Mouse (Mus musculus) frontal cortex, adult (tissue): ENCODE data around the gene Dnah17.

Experiments
- ATAC-seq: cut with Nextera tagmentation; 2 replicates; pipeline ENCODE4 v1.9.2; 2017; ENCODE audit warnings: mild to moderate bottlenecking, moderate library complexity, mixed read lengths; ENCODE audit not compliant: low TSS enrichment

The Dnah17 gene

DNA sequence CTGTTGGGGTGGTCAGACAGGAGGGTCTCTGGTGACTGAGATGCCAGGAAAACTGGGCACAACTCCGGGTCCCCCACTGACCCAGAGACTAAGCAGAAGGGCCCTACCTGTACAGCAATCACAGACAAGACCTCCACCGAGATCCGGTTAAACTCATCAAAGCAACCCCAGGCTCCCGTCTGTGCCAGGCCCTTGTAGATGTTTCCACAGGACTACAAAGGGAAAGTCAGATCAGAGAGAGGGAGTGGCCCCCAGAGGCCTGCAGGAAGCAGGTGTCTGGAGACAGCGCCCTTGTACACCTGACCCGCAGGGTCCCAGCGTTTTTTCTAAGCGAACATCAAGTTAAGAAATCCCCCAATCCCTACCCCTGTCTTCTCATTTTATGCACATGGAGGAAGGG, 44.5 kb downstream of the Dnah17 start:
- ATAC-seq, result no peak

DNA sequence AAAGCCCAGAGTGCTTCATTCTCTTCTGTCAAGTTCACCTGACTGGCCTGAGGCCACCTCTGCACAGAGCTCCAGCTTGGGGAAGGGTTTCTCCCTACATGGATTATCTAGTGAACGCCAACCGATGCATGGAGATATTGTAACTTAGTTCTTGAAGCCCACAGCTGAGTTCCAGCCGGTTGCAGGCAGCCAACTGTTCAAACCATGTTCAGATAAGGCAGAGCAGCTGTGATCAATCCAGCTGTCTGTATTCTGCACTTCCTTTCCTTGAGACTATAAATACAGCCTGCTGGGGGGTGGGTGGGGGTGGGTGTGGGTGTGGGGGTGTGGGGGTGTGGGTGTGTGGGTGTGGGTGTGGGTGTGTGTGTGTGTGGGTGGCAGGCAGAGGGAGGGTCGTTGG, 45.3 kb downstream of the Dnah17 start:
- no peak for ATAC-seq

DNA sequence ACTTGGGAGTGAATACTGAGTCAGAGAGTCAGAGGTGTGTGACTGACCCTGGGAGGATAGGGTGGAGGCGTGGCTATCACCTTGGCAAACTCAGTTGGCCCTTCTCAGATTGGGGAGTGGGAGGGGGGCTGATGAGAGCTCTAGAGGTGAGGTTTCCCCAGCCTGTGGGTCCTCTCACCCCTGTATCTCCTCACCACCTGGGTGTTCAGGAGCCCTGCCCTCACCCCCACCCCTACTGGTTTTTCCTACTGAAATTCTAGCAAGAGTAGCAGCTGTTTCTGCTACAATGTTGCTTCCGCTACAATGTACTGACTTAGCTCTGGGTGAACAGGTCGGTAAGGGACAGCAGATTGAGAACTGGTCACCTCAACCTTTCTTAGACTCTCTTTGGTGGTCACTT, 46.2 kb downstream of the Dnah17 start:
- no peak for ATAC-seq

DNA sequence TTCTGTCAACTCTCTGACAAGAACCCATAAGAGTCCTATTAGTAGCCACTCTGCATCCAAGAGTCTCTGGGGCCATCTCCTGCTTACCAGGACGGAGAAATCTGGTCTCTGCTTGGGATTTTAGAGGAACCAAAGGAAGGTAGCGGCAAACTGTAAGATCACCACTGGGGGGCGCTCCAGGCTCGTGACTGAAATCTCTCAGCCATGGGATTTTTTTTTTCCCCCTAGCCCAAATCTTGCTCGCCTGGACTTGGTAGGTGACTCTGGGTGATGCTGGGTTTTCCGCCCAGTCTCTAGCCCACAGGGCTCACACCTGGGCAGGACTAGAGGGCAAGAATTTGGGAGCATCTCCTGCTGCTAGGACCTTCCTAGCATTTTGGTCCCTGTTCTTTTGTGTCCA, 46.6 kb downstream of the Dnah17 start:
- peak; percentile 69; the same call in 1 of the 2 replicates for ATAC-seq

DNA sequence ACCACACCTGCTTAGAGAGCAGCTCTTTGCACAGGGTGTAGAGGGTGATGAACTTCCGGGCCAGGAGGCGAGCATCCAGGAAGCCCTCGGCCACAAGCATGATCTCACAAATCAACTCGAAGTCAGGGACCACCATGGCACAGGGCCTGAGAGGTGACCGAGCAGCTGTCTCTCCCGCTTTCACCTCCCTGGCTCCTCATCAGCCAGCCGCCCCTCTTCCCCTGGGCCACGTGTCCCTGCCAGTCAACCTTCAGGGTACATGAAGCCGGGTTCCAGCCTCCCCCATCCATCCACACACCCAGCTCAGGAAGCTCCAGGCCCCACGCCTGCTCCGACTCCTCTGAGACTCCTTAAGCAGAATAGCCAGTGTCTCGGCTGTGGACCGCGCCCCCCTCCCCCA, 48.1 kb downstream of the Dnah17 start:
- ATAC-seq, result no peak

DNA sequence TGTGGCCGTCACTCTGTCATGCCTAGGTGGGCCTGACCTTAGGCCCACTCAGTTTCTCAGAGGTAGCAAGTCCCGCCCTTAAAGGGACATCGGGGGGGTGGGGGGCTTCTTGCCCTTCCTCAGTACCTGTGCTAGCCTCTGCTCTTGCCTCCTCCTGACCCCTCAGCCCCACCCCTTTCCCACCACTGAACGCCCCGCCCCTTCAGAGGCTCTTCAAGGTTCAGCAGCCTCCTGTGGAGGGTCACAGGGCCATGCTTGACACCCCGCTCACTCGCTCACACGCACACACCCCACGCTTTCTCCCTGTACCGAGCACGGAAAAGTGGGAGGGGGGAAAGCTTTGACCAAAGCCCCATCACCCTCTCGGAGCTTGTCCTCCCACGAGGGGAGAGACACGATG, 50.7 kb downstream of the Dnah17 start:
- ATAC-seq, result no peak

DNA sequence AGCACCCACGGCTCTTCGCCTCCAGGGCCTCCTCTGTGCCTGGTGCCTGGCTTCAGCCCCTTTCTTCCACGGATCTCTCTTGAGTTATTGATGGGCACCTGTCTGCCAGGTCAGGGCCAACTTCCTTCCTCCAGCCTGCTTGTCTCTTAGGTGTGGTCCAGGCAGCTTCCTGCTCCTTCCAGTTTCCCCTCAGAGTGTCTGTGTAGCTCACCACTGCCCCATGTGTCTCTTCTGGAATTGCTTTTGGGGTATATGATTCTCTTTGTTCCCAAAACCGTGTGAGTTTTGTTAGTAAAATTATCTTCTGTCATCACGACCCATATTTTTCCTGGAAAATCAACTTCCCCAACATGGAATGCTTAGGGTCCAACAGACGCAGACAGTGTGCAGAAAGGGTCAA, 53.5 kb downstream of the Dnah17 start:
- ATAC-seq, result no peak

DNA sequence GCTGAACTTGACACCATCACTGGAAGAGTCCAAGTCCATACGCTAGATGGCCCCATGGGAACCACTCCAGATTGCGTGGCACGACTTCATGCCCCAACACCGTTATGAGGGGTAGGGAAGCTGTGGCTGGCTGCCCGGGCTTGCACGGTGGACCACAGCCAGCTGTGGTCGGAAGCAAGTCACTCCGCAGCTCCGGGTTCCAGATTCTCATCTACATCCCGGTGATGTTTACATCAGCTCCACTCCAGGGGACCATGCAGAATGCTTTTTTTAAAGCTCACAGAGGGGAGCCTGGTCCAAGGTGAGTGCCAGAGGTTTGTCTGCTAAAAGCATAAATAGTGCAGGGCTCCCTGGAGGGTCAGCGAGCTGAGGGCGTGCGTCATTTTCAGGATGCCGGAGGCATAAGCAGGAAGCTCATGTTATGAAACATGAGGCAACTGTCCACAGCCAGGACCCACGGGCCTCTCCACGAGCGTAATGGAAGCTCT, 55.4 kb downstream of the Dnah17 start:
- ATAC-seq, result no peak

DNA sequence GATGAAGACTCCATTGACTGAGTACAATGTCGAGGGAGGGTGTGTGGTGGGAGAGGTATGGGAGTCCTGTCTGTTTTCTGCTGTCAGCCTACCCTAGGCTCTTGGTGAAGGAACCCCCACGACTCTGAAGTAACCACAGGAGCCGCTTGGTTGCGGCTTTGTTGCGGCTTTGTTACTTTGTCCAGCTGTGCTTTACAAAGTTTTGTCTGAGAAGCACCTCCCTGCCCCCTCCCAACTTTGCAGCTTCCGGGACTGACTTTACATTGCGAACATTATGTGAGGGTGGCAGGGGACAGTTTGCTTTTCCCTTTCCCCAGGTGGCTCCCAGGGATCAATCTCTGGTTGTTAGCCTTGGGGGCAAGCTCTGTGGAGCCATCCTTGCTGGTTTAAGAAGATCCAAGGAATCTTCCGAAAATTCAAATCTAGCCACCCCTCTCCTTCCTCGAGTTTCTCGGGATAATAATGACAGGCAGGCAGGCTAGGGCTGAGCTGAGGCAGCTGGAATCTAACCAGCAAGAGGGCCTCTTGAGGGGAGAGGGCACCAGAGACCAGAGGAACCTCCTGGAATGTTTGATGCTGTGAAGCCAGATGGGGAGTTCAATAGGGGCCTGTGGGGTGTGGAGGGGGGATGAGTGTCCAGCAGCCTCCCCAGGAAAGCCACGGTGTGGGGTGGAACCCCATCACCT, 59.1 kb downstream of the Dnah17 start:
- no peak for ATAC-seq

DNA sequence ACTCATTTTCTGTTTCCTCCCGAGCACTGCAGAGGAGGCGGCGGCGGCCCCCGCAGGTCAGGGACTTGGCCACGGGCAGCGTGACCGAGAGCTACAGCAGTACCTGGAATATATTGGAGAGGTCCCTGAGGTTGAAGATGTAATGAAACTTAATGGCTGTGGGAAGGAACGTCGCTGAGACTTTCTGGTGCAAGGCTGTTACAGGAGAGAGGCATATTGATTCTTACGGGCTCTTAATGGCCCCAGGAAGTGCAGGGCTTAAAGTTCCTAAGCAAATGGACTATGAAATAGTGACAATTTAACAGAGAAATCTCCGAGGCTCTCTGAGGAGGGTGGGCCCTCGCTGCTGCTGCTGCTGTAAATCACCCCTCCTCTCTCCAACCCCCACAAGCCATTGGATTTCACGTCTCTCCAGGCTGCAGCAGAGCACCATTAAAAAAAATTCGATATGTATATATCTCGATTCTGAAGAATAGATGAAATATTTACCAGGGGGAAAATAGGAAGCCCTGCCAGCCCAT, 61.6 kb downstream of the Dnah17 start:
- no peak for ATAC-seq

DNA sequence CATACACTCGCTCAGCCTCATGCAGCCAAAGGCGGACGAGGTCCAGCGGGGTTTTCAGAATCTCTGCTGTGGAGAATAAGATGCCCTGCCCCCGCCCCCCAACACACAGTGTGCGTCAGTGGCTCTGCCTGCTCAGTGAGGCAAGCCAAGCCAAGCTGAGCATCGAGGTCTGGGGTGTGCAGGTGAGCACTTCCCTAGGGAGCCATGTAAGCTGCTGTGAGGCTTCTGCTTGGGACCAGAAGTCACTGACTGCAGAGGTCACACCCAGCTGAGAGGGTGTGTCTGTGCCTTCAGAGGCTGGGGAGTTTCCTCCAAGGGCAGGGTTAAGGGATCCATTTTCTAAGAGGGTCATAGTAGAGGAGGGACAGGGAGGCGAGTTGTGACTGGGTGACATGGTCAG, 62.8 kb downstream of the Dnah17 start:
- ATAC-seq, result no peak

DNA sequence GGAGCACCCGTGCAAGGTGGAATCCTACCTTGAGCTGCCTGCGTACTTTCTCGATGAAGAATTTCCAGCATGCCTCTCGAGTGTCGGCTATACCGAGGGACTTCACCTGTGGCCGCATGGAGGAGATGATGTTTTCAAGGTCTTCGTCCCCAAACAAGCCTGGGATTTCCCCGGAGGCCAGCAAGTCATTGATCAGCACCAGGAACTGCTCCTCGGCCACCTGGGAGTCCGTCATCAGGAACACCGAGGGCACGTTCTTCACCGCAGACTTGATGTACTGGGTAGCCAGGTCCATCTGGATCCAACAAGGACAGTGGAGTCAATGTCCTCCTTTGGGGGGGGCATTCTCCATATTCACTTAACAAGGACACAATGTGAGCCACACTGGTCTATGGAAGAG, 70.4 kb downstream of the Dnah17 start:
- ATAC-seq, result no peak

DNA sequence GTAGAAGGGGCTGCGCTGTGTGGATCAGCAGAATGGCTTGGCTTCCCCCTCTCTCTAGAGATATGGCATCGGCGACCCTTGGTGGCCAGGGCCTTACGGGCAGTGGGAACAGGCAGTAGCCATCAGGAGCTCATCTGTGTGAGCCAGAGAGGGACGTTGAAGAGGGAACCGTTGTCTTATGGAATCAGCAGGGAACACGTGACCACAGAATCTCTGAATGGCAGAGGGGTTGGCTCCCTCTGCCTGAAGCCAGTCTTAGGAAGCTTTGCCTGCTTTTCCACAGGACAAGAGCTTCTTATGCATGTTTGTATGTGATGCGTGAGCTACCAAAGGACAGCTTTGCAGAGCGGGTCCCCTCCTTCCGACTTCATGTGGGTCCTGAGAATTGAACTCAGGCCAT, 71.6 kb downstream of the Dnah17 start:
- ATAC-seq, result no peak

DNA sequence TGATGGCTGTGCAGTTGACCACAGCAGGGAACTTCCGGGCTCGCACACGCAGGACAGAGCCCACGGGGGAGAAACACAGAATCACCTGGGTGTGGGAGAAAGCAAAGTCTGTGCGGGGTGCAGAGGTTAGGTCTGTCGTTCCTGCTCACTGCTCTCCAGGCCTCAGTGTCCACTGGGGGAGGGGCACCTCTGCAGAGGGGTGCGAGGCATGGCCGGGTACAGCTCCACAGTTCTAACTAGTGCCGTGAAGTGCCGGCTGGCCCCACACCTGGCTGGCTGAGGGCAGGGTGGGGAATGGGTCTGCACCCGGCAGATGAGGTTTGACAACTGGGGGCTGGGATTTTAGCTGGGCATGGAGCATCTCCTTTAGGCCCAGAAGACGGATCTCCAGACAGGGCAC, 72.1 kb downstream of the Dnah17 start:
- no peak for ATAC-seq

DNA sequence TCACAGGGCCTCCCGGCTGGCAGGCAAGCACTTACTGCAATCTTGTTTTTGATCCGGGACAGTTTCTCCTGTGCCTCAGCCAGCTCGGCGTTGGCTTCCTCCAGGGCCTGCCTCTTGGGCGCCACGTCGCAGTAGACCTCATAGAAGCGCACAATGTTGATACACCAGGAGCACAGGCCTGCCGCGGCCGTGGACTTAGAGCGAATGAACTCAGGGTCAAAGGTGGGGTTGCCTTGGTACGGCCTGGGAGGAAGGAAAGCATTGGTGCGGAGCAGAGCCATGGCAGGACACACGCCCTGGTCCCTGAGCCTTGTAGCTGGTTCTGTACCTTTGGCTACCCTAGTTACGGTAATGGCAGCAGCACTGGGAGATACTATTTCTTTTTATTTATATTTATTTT, 80.3 kb downstream of the Dnah17 start:
- ATAC-seq, result no peak

DNA sequence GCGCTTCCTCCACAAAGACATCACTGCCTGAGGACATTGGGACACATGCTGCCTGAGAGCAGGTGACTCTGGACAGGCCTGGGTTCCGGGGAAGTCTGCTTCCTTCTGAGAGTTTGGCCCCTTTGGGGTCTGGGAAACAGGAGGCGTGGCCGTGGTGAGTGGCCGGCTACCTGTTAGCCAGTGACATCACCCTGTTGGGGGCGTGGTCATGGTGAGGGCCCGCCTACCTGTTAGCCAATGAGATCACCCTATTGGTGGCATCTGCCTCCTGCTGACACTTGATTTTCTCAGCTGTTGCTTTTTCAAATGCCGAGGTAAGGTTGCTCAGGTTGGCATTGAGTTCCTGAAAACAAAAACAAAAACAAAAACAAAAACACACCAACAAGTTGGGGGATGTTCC, 80.8 kb downstream of the Dnah17 start:
- ATAC-seq, result no peak

DNA sequence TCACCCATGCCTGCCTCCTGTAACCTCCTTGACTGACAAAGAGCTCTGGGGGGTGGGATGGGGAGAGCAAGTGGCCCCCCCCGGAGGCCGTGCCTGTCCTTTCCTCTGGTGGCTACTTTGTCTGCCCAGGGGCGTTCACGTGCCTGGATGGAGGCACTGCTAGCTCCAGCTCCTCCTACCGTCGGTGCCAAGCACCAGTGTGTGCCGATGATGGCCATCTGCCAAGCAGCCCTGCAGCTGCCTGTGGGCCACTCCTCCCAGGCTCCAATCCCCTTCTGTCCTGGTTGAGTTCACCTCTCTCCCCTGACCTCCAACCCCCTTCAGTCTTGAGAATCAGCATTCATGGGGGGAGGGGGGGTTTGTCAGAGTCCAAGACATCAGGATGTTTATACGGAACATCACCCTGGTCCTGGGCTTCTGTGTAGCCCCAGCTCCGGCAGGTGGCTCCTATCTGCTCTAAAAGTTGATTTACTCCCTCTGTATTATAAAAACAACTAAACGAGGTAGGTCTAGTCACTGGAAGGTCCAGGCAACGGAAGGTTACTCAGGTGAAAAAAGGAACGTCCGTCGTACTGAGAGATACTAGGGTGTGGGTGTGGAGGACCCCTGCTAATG, 87.0 kb downstream of the Dnah17 start:
- peak; percentile 69 for ATAC-seq

DNA sequence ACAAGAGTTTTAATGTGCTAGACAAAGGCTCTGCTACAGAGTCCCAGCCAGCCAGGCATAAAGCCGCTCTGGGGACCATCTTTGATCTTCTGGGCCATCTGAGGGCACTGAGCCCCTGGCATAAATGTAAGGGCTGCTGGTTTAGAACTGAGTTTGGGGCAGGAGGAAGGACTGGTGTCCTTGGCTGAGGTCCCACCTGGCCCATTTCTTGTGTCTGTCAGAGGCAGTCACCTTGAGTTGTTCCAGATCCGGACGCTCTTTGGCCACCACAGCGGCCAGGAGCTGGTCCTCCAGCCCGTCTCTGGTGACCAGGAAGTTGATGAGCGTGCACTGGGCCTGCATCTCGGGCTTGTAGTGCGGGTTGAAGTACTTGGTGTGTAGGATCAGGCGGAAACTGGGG, 87.6 kb downstream of the Dnah17 start:
- ATAC-seq, result no peak

DNA sequence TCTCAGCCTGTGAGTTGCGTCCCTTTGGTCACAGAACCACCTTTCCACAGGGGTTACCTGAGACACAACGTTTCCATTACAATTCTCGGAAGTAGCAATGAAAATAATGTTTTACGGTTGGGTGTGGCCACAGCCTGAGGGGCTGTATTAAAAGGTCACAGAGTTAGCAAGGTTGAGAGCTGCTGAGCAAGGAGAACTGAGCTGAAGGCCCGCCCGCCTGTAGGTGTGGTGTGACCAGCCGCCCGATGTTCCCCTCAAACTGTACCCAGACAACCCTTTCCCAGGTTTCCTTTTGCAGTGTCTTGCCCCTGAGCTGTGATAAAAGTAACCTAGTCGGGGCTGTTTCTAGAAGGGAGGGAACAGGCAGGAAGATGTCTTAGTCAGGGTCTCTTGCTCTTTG, 95.4 kb downstream of the Dnah17 start:
- no peak for ATAC-seq

DNA sequence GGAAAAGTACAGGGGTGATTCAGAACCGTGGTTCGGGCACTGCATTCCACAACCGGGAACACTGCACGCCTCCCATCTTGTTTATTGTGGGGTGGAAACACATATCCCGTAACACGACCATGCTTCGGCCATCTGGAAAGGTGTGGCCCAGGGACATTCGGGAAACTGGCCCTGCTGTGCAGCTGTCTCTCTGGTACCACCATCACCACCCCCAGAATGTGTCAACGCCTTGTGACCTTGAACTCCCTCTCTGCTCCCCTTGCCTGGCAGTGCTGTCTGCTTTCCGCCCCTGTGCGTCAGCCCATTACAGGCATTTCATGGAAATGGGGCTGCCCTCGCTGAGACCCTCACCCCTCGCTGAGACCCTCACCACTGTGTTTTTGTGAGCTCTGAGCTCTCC, 96.0 kb downstream of the Dnah17 start:
- no peak for ATAC-seq

DNA sequence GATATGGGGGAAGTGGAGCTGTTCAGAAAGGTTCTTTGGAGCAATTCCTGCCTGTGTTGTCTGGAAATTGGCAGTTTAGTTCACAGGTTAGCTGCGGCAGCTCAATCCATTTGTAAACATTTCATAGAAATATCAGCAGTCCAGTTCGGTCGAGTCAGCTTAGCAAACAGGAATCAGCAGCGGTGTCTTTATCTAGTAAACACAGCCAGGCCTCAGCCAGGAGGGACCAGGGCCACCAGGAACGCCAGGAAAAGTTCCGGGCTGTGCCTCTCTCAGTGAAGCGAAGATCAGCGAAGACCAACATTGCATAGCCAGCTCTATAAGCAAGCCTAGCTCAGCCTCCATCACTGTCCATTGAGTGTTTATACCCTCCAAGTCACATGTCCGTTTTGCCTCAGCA, 99.3 kb downstream of the Dnah17 start:
- no peak for ATAC-seq

DNA sequence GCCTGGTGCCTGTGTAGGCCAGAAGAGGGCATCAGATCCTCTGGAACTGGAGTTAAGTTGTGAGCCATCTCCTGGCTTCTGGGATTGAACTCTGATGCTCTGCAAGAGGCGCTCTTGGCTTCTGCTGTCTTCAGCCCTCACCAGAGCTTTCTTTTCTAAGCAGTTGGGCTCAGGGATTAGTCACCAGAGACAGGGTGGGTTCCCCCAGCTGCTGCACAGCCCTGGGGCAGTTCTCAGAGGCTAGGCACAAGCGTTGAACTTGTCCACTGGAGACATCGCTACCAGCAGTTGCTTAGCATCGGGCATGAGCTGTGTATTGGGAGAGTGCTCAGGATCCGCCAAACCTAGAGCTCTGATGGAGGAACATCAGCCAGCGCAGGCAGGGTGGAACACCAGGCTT, 101.3 kb downstream of the Dnah17 start:
- no peak for ATAC-seq

DNA sequence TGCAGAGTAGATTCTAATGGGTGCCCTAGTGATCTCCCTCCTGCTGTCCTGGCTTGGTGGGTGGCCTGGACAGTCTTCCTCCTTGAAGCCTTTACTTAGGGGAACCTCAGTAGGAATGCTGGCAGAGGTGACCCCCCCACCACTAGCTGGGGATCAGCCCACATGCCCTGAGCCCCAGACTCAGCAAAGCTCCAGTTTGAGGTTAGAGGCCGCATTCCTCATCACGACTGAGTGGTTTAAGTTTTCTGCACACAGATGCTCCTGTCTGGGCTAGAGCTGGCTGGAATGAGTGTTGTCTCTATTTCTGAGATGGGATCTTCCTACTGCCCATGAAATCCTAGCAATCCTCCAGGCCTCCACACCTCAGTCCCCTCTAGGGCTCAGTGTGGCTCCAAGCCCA, 106.3 kb downstream of the Dnah17 start:
- no peak for ATAC-seq

DNA sequence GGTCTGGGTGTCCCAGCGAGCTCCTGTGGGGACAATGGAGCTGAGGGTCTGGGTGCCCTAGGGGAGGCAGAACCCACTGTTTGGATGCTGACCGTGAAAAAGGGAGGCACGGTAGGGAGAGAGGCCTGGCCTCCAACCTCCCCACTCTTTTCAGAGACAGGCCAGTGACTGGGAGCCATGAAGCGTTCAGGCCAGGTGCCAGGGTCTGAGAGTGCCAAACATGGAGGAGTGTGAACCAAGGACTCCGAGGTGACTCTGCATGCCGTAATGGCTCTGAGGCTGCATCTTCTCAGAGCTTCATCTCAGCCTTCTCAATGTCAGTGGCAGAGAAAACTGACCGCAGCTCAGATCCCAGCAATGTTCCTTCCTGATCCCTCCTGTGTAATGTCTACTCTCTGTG, 107.0 kb downstream of the Dnah17 start:
- ATAC-seq, result no peak
